Mouse (Mus musculus) E14TG2a.4 (cell line): ENCODE measurements around the gene Nup160.

Source experiments
- CTCF ChIP-seq: conservative IDR thresholded peaks from 2 replicates; pipeline ENCODE4 v1.5.1; 2014; ENCODE audit warnings: low read length
- NANOG ChIP-seq: IDR thresholded peaks from 2 replicates; pipeline ENCODE4 v1.6.1; 2014; ENCODE audit warnings: borderline replicate concordance, low read length, mixed read lengths

DNA sequence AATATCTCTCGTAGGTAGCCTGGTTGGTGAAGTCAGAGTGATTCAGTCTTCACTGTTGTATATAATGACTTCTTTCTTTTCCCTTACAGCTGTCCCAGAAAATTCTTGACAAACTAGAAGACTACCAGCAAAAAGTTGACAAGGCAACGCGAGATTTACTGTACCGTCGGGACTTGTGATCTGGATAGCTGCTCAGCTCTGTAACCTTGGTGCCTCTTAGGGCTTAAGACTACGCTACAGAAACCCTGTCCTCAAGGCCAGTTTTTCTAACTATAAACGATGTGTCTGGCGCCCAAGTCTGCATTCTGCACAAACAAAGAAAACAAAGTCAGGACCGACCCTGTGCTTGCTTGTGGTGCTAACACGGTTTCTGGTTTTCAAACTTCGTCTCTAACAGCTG is 58.3 kb downstream of the Nup160 start:
- TF ChIP-seq NANOG (no peak), CTCF (no peak)
